Mouse (Mus musculus) midbrain, embryonic 13.5 days (tissue): ENCODE measurements around the gene Hist2h2ac. TPM values are rescaled to one million over a fixed set of nuclear protein-coding genes. Genes with fewer than 3 reads are reported as not detected.
"Not testable (repeated sequence)": the region's sequence is repeated elsewhere in the genome, so short reads cannot be mapped to it uniquely, and the experiment has no call there.

Source experiments
- ATAC-seq: fragments of 200-750 bp; cut with Nextera tagmentation; 2 replicates; pipeline ENCODE4 v1.8.0; 2017; ENCODE audit warnings: mild to moderate bottlenecking, moderate TSS enrichment, moderate library complexity
- H3K27ac ChIP-seq: fragments of 300-500 bp; sonication (generic); 2 replicates; pipeline ENCODE4 v1.5.1; 2015; ENCODE audit warnings: inconsistent platforms, mild to moderate bottlenecking, moderate library complexity
- H3K27me3 ChIP-seq: fragments of 300-500 bp; sonication (generic); 2 replicates; pipeline ENCODE4 v1.6.1; 2015; ENCODE audit warnings: mild to moderate bottlenecking, inconsistent platforms
- H3K36me3 ChIP-seq: fragments of 300-500 bp; sonication (generic); 2 replicates; pipeline ENCODE4 v1.6.1; 2015; ENCODE audit warnings: mild to moderate bottlenecking, inconsistent platforms
- H3K4me1 ChIP-seq: fragments of 300-500 bp; sonication (generic); replicated peaks from 2 replicates; pipeline ENCODE4 v1.6.1; 2015; ENCODE audit warnings: inconsistent platforms
- H3K4me2 ChIP-seq: fragments of 300-500 bp; sonication (generic); replicated peaks from 2 replicates; pipeline ENCODE4 v1.6.1; 2015; ENCODE audit warnings: moderate library complexity, mild to moderate bottlenecking, inconsistent platforms
- H3K4me3 ChIP-seq: fragments of 300-500 bp; sonication (generic); replicated peaks from 2 replicates; pipeline ENCODE4 v1.5.1; 2015; ENCODE audit warnings: mild to moderate bottlenecking, inconsistent platforms
- H3K9ac ChIP-seq: fragments of 300-500 bp; sonication (generic); replicated peaks from 2 replicates; pipeline ENCODE4 v1.6.1; 2015; ENCODE audit warnings: mild to moderate bottlenecking, inconsistent platforms
- H3K9me3 ChIP-seq: fragments of 300-500 bp; sonication (generic); 2 replicates; pipeline ENCODE4 v1.6.1; 2016; ENCODE audit warnings: mild to moderate bottlenecking, inconsistent platforms
- WGBS: fragments of 180-500 bp; shearing (Covaris S2); methylation state at CpG from one replicate; pipeline ENCODE4 v1.1.7; 2015; 5-methylcytosine and 5-hydroxymethylcytosine counted together
- polyA plus RNA-seq: library from polyadenylated mRNA; unstranded; fragments of >200 nt; fragmentation: Nextera tagmentation; extraction: Ambion mirVana; gene quantifications from 2 replicates; pipeline ENCODE4 v1.2.1, GENCODE M21; 2015

Hist2h2ac gene
- polyA plus RNA-seq: 4.4 and 5.4 TPM in 2 replicates

GRCm38 (mm10) chr3:96220765-96221639, at the start of gene Hist2h2ac, which contains the start of gene Hist2h2be:
TSS of gene Hist2h2ac (minus strand) at chr3:96220880.
TSS of gene Hist2h2be (plus strand) at chr3:96221119.
- Histone ChIP-seq H3K4me3 (peak within 1 kb of the TSS; percentile 67), H3K36me3 (no peaks in the 10 kb centered on the region), H3K9ac (peak within 1 kb of the TSS; percentile 82), H3K4me2 (peak within 1 kb of the TSS; percentile 86), H3K9me3 (no peaks in the 10 kb centered on the region), H3K4me1 (peaks cover 48% of the 10 kb centered on the region), H3K27me3 (0 out of 2 replicates have a peak, but pooled peaks cover 4% of the 10 kb centered on the region), H3K27ac (peak within 1 kb of the TSS; percentile 96)
- under 1% methylated on average over 43 of the region's 43 CpGs for WGBS
- ATAC-seq: peak; percentile 73

- Histone ChIP-seq H3K27me3 (no peaks in the 10 kb centered on the region), H3K9ac (peak within 1 kb of the TSS; percentile 73), H3K27ac (peak within 1 kb of the TSS; percentile 93), H3K4me3 (peak within 1 kb of the TSS; percentile 50), H3K36me3 (no peaks in the 10 kb centered on the region), H3K4me2 (peak within 1 kb of the TSS; percentile 77), H3K4me1 (peaks cover 18% of the 10 kb centered on the region), H3K9me3 (no peaks in the 10 kb centered on the region)
- ATAC-seq: peak; percentile 96
- under 1% methylated on average over 45 of the region's 45 CpGs for WGBS
Observed at GRCm38 (mm10) chr3:96269511-96270474, 49.1 kb upstream of the Hist2h2ac start, which contains the start of gene Hist2h2bb. TSS of gene Hist2h2bb (plus strand) at chr3:96269752.

- H3K4me3 ChIP-seq: peak overlapping the region; percentile 50
- WGBS: 0% methylated on average over 13 of the region's 44 CpGs
- not testable (repeated sequence) for H3K36me3 ChIP-seq, H3K9me3 ChIP-seq, H3K27me3 ChIP-seq
- peak overlapping the region; percentile 93 for H3K27ac ChIP-seq
- peak overlapping the region; percentile 67 for H3K9ac ChIP-seq
- peak overlapping the region; percentile 77 for H3K4me2 ChIP-seq
- ATAC-seq: peak; percentile 73
- peaks cover 28% of the 10 kb centered on the region for H3K4me1 ChIP-seq
Observed at GRCm38 (mm10) chr3:96268776-96269378, 48.2 kb upstream of the Hist2h2ac start.

- H3K27ac ChIP-seq: peak within 1 kb of the TSS; percentile 93
- H3K9ac ChIP-seq: peak within 1 kb of the TSS; percentile 67
- H3K27me3 ChIP-seq: no peaks in the 10 kb centered on the region
- peak; percentile 57 for ATAC-seq
- H3K4me3 ChIP-seq: peak within 1 kb of the TSS; percentile 50
- peak within 1 kb of the TSS; percentile 77 for H3K4me2 ChIP-seq
- H3K9me3 ChIP-seq: no peaks in the 10 kb centered on the region
- 24% methylated on average over 30 of the region's 30 CpGs for WGBS
- H3K36me3 ChIP-seq: no peaks in the 10 kb centered on the region
- H3K4me1 ChIP-seq: peaks cover 32% of the 10 kb centered on the region
Observed at GRCm38 (mm10) chr3:96268051-96268775, 47.5 kb upstream of the Hist2h2ac start, which contains the start of gene Hist2h3b. TSS of gene Hist2h3b (plus strand) at chr3:96268654.

- Histone ChIP-seq H3K4me3 (no peak overlapping the region), H3K9me3 (no peaks in the 10 kb centered on the region), H3K36me3 (no peaks in the 10 kb centered on the region), H3K9ac (no peak overlapping the region), H3K4me1 (peaks cover 33% of the 10 kb centered on the region), H3K4me2 (no peak overlapping the region), H3K27ac (no peak overlapping the region; the same call in 1 of the 2 replicates), H3K27me3 (no peaks in the 10 kb centered on the region)
- WGBS: 79% methylated on average over 4 of the region's 4 CpGs
- no peak for ATAC-seq
Observed at GRCm38 (mm10) chr3:96267541-96267940, 46.9 kb upstream of the Hist2h2ac start.

GRCm38 (mm10) chr3:96266132-96266710, 45.5 kb upstream of the Hist2h2ac start:
- Histone ChIP-seq H3K4me2 (no peak overlapping the region), H3K4me1 (peaks cover 43% of the 10 kb centered on the region), H3K36me3 (no peaks in the 10 kb centered on the region), H3K9ac (no peak overlapping the region), H3K27me3 (no peaks in the 10 kb centered on the region), H3K4me3 (no peak overlapping the region), H3K9me3 (no peaks in the 10 kb centered on the region), H3K27ac (no peak overlapping the region)
- no peak for ATAC-seq
- 95% methylated on average over 8 of the region's 8 CpGs for WGBS

GRCm38 (mm10) chr3:96264404-96264949, 43.8 kb upstream of the Hist2h2ac start:
- no peaks in the 10 kb centered on the region for H3K27me3 ChIP-seq
- peak overlapping the region; percentile 98 for H3K27ac ChIP-seq
- WGBS: 68% methylated on average over 7 of the region's 7 CpGs
- H3K36me3 ChIP-seq: no peaks in the 10 kb centered on the region
- H3K4me2 ChIP-seq: peak overlapping the region; percentile 77
- no peak for ATAC-seq
- H3K9me3 ChIP-seq: no peaks in the 10 kb centered on the region
- H3K4me3 ChIP-seq: no peak overlapping the region
- peaks cover 40% of the 10 kb centered on the region for H3K4me1 ChIP-seq
- 0 out of 2 replicates have a peak overlapping the region, but pooled peaks have one; percentile 16 for H3K9ac ChIP-seq

GRCm38 (mm10) chr3:96263558-96264403, 43.1 kb upstream of the Hist2h2ac start:
- no peaks in the 10 kb centered on the region for H3K36me3 ChIP-seq
- peak; percentile 44 for ATAC-seq
- 4% methylated on average over 27 of the region's 27 CpGs for whole genome bisulfite sequencing

GRCm38 (mm10) chr3:96262979-96263550, 42.4 kb upstream of the Hist2h2ac start, which contains the start of gene Hist2h4:
TSS of gene Hist2h4 (minus strand) at chr3:96263311.
- Histone ChIP-seq H3K9me3 (no peaks in the 10 kb centered on the region), H3K27me3 (no peaks in the 10 kb centered on the region), H3K4me3 (peak within 1 kb of the TSS; percentile 59), H3K27ac (peak within 1 kb of the TSS; percentile 98), H3K36me3 (no peaks in the 10 kb centered on the region), H3K4me1 (peaks cover 34% of the 10 kb centered on the region), H3K9ac (peak within 1 kb of the TSS; percentile 80), H3K4me2 (peak within 1 kb of the TSS; percentile 77)
- ATAC-seq: peak; percentile 88
- WGBS: under 1% methylated on average over 40 of the region's 40 CpGs

More at GRCm38 (mm10) chr3:96263558-96264403, 43.1 kb upstream of the Hist2h2ac start:
- Histone ChIP-seq H3K27me3 (no peaks in the 10 kb centered on the region), H3K27ac (peak overlapping the region; percentile 98), H3K4me2 (peak overlapping the region; percentile 77), H3K4me3 (peak overlapping the region; percentile 59), H3K4me1 (peaks cover 38% of the 10 kb centered on the region), H3K9me3 (no peaks in the 10 kb centered on the region), H3K9ac (peak overlapping the region; percentile 80)
